Mouse (Mus musculus): Measurements from ENCODE around the gene Ndufa6. TPM values are rescaled to one million over a fixed set of nuclear protein-coding genes. Genes with fewer than 3 reads are reported as not detected.

Gene Ndufa6
- total RNA-seq (2012; rRNA removed) = 377 and 417 TPM in 2 replicates
- polyA plus RNA-seq (2012; ENCODE audit: insufficient read depth in 1 of 2, insufficient read length in 2 of 2, low read depth in 1 of 2, low replicate concordance in 2 of 2, missing spikeins in 1 of 2) = 100 to 1,000 TPM in 1 of 2 experiments, not detected in 1; 235 TPM

DNA sequence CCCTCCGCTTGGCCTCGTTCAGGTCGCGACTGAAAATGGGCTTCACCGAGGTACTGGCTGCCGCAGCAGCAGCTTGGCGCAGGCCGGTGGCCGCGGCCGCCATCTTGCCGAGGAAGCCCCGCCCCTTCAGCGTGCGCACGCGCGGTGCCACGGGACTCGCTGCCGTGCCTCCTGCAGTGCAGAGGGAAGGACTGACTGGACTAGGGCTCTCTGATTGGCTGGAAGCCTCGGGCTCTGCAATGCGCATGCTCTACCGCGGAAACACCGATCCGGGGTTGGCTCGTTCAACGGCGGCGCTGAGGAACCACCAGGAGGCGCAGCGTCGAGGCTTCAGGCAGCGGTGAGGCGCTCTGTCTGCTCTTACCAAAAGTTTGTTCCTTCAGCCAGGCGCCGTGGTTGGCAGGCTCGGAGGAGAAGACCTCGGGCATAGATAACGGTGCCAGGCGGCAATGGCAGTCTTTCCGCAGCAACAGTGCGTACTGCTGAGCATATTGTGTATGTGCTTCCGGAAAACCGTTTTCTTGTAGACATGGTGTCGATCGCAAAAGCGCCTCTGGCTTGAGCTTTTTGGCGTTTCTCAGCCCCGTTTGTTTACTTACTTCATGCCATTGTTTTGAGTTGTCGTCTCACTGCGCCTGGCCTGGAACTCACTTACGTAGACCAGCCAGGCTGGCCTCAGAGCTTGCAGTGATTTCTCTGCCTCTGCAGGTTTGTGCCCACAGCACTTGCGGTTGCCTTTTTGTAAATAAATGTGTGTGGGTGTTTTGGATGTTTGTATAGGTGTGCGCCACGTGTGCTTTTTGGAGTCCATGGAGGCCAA lies at the start of gene Ndufa6:
TSS of gene Ndufa6 (minus strand) at position 197 of the 820 bp plus-strand sequence.
- Histone ChIP-seq H3K27me3 (ENCODE audit: control insufficient read depth in 1 of 2, insufficient read depth in 2 of 2, low read length in 2 of 2) (no peaks in the 10 kb centered on the region), H3K9ac (ENCODE audit: control insufficient read depth, low read depth, low read length, poor library complexity, severe bottlenecking) (peak within 1 kb of the TSS; percentile 88), H3K79me2 (ENCODE audit: control insufficient read depth, insufficient read depth, low read length, poor library complexity) (peaks cover 25% of the 10 kb centered on the region), H3K4me3 (ENCODE audit: control insufficient read depth in 1 of 2, insufficient read depth in 1 of 2, low read depth in 2 of 2, low read length in 2 of 2) (peak within 1 kb of the TSS; percentile 84), H3K27ac (ENCODE audit: control insufficient read depth, low read depth, low read length) (peak within 1 kb of the TSS; percentile 73), H3K4me1 (ENCODE audit: control insufficient read depth in 1 of 2, insufficient read depth in 2 of 2, low read length in 2 of 2) (peaks cover 9 to 24% of the 10 kb centered on the region in 2 experiments), H3K9me3 (replicated peaks; ENCODE audit: insufficient read depth, low read length) (no peaks in the 10 kb centered on the region), H3K36me3 (ENCODE audit: control insufficient read depth in 1 of 2, insufficient read depth in 2 of 2, low read length in 2 of 2) (peaks cover 0 to 21% of the 10 kb centered on the region in 2 experiments; a peak in 2 of 4 replicates)
- DNase-seq (ENCODE audit: low read depth, low spot score) = peak; percentile 98
- TF ChIP-seq BHLHE40 (IDR thresholded peaks at IDR 0.05; ENCODE audit: borderline replicate concordance, low read depth, low read length) (0 out of 2 replicates have a peak, but pooled peaks have one; percentile 30), RCOR1 (IDR thresholded peaks at IDR 0.05; ENCODE audit: low read depth, low read length) (no peak; the same call in 1 of the 2 replicates), ZNF384 (IDR thresholded peaks at IDR 0.05; ENCODE audit: low read depth, low read length) (no peak), GATA1 (IDR thresholded peaks at IDR 0.05; ENCODE audit: low read depth, low read length) (0 out of 2 replicates have a peak, but pooled peaks have one; percentile 12), NELFE (IDR thresholded peaks at IDR 0.05; ENCODE audit: low read depth, low read length) (peak; percentile 95), MAFK (IDR thresholded peaks at IDR 0.05; ENCODE audit: borderline replicate concordance, low read depth, low read length) (no peak), ETS1 (IDR thresholded peaks at IDR 0.05; ENCODE audit: low read depth, low read length) (peak; percentile 48; the same call in 1 of the 2 replicates), SMC3 (IDR thresholded peaks at IDR 0.05; ENCODE audit: low read depth, low read length) (peak; percentile 93), USF2 (IDR thresholded peaks at IDR 0.05; ENCODE audit: borderline replicate concordance in 1 of 2, insufficient read depth in 1 of 2, low read depth in 1 of 2, low read length in 2 of 2) (no peak), SIN3A (IDR thresholded peaks at IDR 0.05; ENCODE audit: low read length) (peak; percentile 85), ZC3H11A (IDR thresholded peaks at IDR 0.05; ENCODE audit: low read depth, low read length) (peak; percentile 72), ELF1 (IDR thresholded peaks at IDR 0.05; ENCODE audit: low read depth, low read length) (no peak; the same call in 1 of the 2 replicates), CHD2 (IDR thresholded peaks at IDR 0.05; ENCODE audit: low read length) (no peak), MAZ (IDR thresholded peaks at IDR 0.05; ENCODE audit: low read depth, low read length) (no peak), CTCF (IDR thresholded peaks at IDR 0.05 in 2 of 3, conservative IDR thresholded peaks at IDR 0.05 in 1 of 3; ENCODE audit: control insufficient read depth in 1 of 3, insufficient read depth in 1 of 3, low read depth in 2 of 3, low read length in 3 of 3, poor library complexity in 1 of 3, severe bottlenecking in 1 of 3) (peak; percentile 72 to 96 (median 91)), MAX (IDR thresholded peaks at IDR 0.05; ENCODE audit: low read length) (peak; percentile 52), TCF12 (IDR thresholded peaks at IDR 0.05; ENCODE audit: low read depth, low read length) (peak; percentile 85), MXI1 (IDR thresholded peaks at IDR 0.05; ENCODE audit: low read depth, low read length) (peak; percentile 68), UBTF (IDR thresholded peaks at IDR 0.05; ENCODE audit: borderline replicate concordance, insufficient read depth, low read depth, low read length) (0 out of 2 replicates have a peak, but pooled peaks have one; percentile 42), NRF1 (IDR thresholded peaks at IDR 0.05; ENCODE audit: insufficient read depth, low read depth, low read length, poor library complexity, severe bottlenecking) (peak; percentile 99), CHD1 (IDR thresholded peaks at IDR 0.05; ENCODE audit: low read depth, low read length) (no peak), MYC (IDR thresholded peaks at IDR 0.05; ENCODE audit: low read depth, low read length) (no peak), ZKSCAN1 (IDR thresholded peaks at IDR 0.05; ENCODE audit: low read depth, low read length) (0 out of 2 replicates have a peak, but pooled peaks have one; percentile 13), GABPA (IDR thresholded peaks at IDR 0.05; ENCODE audit: low read depth, low read length) (no peak), POLR2A (IDR thresholded peaks at IDR 0.05; ENCODE audit: control insufficient read depth in 1 of 2, insufficient read depth in 1 of 2, low read depth in 1 of 2, low read length in 2 of 2, poor library complexity in 1 of 2) (peak; percentile 96 to 99), EP300 (IDR thresholded peaks at IDR 0.05; ENCODE audit: low read depth in 1 of 2, low read length in 2 of 2) (no peak), ZMIZ1 (IDR thresholded peaks at IDR 0.05; ENCODE audit: low read depth, low read length) (peak; percentile 95), MYB (IDR thresholded peaks at IDR 0.05; ENCODE audit: low read depth, low read length) (no peak), E2F4 (IDR thresholded peaks at IDR 0.05; ENCODE audit: borderline replicate concordance, low read depth, low read length) (no peak), KAT2A (conservative IDR thresholded peaks at IDR 0.05; ENCODE audit: low read depth, low read length) (no peak), TBP (IDR thresholded peaks at IDR 0.05; ENCODE audit: low read depth, low read length) (peak; percentile 73; the same call in 1 of the 2 replicates), TAL1 (IDR thresholded peaks at IDR 0.05; ENCODE audit: low read length) (no peak), JUND (IDR thresholded peaks at IDR 0.05; ENCODE audit: low read depth, low read length) (no peak), USF1 (IDR thresholded peaks at IDR 0.05; ENCODE audit: low read depth, low read length) (peak; percentile 56), RAD21 (IDR thresholded peaks at IDR 0.05; ENCODE audit: low read depth, low read length) (peak; percentile 63)
